Mouse (Mus musculus) Muller cell, postnatal 12 days (primary cell): ENCODE data around the gene Rraga.
"Not testable (repeated sequence)": the region's sequence is repeated elsewhere in the genome, so short reads cannot be mapped to it uniquely, and the experiment has no call there.

ENCODE experiments used
- DNase-seq: peaks from one replicate; pipeline ENCODE4 v3.0.0-alpha.2; 2015; ENCODE audit errors: inconsistent ontology term

The Rraga gene

DNA sequence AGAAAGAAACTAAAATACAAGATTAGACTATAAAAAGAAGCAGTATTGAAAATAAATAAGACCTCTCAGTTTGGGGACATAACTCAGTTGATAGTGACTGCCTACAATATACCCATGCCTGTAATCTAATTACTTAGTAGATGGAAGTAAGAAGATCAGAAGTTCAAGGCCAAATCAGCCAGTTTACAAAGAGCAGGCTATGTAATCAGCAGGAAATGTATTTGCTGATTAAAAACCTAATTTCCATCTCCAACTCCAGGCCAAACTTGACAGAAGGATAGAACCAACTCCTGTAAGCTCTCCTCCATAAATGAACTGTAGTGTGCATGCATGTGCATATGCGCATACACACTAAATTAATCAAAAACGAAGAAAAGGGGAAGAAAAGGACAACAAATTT, 15.8 kb downstream of the Rraga start:
- no peak for DNase-seq

DNA sequence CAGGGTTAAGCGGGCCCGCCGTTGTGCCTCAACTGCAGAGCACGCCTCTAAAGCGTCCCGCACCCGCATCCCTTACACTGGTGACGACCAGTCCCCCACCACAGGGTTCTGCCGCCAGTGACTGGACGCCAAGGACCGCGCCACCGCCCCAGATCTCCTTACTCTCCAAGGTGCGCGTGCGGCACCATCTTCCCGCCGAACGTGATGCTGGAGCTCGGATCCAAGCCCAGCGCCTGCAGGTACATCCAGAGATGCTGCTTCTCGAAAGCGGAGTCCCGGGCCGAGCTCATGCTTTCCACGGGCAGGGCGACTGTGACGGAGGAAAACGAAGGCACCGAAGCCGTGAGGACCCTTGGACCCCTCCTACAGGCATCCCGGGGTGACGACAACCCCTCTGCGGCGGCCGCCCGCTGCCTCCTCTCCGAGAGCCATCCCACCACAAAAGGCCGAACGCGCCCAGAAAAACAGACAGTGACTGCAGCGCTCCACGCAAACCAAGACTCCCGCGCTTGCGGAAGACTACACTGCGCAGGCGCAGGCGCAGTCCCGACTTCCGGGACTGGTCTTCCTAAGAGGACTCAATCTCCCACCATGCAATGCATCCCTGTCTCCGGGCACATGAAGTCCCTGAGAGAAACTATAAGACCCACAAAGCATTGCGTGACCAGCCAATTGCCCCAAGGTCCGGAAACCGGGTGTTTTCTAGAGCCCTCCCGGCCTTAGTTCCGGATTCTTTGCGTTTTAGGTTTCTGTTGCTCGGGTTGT, 36.2 kb downstream of the Rraga start, which contains the start of gene Haus6:
Gene Haus6 (minus strand): TSS at position 532 of the 765 bp plus-strand sequence.
- DNase-seq = peak; percentile 95

- no peak for DNase-seq
Measured at GRCm38 (mm10) chr4:86612289-86612620, 36.8 kb downstream of the Rraga start.

GRCm38 (mm10) chr4:86620506-86620905, 45.0 kb downstream of the Rraga start:
- DNase-seq = no peak

DNA sequence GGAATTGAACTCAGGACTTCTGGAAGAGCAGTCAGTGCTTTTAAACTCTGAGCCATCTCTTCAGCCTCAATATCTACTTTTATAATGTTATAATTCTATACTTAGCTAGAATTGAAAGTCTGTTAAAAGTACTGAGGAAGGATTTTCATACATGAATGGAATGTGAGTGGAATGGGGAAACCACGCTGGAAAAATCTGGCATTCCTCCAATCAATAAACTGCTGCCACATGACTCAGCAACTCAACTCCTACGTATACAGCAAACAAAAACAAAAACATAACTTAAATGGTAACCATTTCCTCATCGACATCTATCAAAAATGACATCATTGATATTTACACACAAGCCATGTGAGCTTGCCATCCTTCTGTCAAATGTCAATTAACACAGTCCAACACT, 46.6 kb downstream of the Rraga start:
- DNase-seq = peak; percentile 30

DNA sequence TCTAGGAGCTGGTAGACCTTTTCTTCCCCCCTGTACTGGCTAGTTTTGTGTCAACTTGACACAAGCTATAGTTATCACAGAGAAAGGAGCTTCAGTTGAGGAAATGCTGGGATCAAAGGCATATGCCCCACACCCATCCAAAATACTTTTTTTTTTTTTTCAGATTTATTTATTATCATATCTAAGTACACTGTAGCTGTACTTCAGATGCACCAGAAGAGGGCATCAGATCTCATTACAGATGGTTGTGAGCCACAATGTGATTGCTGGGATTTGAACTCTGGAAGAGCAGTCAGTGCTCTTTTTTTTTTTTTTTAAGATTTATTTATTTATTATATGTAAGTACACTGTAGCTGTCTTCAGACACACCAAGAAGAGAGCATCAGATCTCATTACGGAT, 47.1 kb downstream of the Rraga start:
- not testable (repeated sequence) for DNase-seq

DNA sequence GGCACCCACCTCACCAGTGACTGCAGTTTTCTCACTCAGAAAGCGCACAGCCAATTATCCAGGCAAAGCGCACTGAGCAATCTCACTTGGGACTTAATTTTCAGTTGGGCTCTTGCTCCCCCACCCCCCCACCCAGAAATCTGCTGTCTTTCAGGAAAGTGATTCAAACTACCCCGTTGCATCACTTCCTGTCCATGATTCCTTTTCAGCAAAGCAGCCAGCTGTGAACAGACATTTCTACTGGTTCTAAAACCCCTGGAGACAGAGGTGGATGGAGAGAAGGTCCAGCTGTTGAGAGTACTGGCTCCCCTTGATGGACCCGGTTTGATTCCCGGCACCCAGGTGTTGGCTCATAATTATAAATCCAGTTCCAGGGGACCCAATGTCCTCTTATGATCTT, 50.0 kb downstream of the Rraga start:
- DNase-seq = no peak

GRCm38 (mm10) chr4:86626496-86626895, 51.0 kb downstream of the Rraga start:
- not testable (repeated sequence) for DNase-seq
